Mouse (Mus musculus): ENCODE data around the gene Tuba1c.

GRCm38 (mm10) chr15:99000535-99001283 lies 29.0 kb upstream of the Tuba1c start:
- TF ChIP-seq CTCF (IDR thresholded peaks at IDR 0.05; ENCODE audit: extremely low read depth, insufficient read depth, low read length) (peak; percentile 31; the same call in 1 of the 2 replicates), POLR2A (IDR thresholded peaks at IDR 0.05; ENCODE audit: extremely low read depth, insufficient read depth, low read length) (no peak)

Measured in cortical plate, adult 2 months (tissue).